In the genomic region with DNA sequence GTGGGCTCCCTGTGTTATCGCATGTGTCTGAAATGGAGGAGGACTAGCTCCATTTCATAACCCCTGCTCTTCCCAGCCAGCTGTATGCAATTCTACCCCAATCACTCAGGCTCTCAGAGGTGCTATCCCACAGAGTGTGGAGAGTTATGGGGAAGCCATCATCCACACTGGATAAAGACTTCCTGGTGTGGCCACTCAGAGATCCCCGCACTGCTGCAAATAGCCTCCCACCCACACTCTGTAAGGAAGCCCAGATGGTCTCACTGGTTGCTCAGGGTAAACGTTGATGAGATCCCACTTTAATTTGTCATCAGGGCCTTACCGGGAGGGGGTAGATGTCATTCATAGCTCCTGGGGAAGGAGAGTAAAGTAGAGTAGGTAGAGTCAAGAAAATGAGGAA, we compare ENCODE assay signal across 15 mouse cellular contexts. TPM values are rescaled to one million over a fixed set of nuclear protein-coding genes. Genes with fewer than 3 reads are reported as not detected.
"Had no signal": no experiment of that assay in that cellular context is flagged by ENCODE, and none has a peak within 500 bp of the region (broad histone marks: within the 10 kb centered on the region; RNA-seq: fewer than 3 reads in every experiment).

No protein-coding gene starts in this region.

- DNase-seq: gastrocnemius, postnatal 25 days; heart, adult 18-20 months; heart, postnatal 10 days; heart, postnatal 4 days; kidney, adult 18-20 months; kidney, adult 8-10 months; kidney, postnatal 10 days; kidney, postnatal 25 days; kidney, postnatal 4 days had no signal

- ATAC-seq: hindbrain, embryonic 16.5 days; inflammation-experienced regulatory T-cells, adult 6 months; intestine, embryonic 15.5 days; intestine, postnatal 0 days; liver, embryonic 12.5 days had no signal

RNA-seq across cellular contexts. Expression of a gene that starts 6.7 kb away (rescaled TPM):
- total RNA-seq: granulocyte monocyte progenitor cell, adult 5-6 weeks had no signal
